Mouse (Mus musculus): Measurements from ENCODE around the gene Entpd2.

GRCm38 (mm10) chr2:25421896-25422295, 26.2 kb downstream of the Entpd2 start:
- no peak for TF ChIP-seq POLR2A (IDR thresholded peaks at IDR 0.05; ENCODE audit: control insufficient read depth, low read depth, low read length)
- peak; percentile 39; the same call in 1 of the 2 replicates for TF ChIP-seq CTCF (IDR thresholded peaks at IDR 0.05; ENCODE audit: control insufficient read depth, insufficient read depth, insufficient replicate concordance, low read depth, low read length)
